Mouse (Mus musculus) liver, adult 2 months (tissue): Measurements from ENCODE around the gene Lrrtm4. TPM values are rescaled to one million over a fixed set of nuclear protein-coding genes. Genes with fewer than 3 reads are reported as not detected.

ENCODE experiments used
- DNase-seq: peaks from one replicate; pipeline ENCODE4 v3.0.0-alpha.2; 2011; ENCODE audit warnings: low read depth, low spot score; ENCODE audit errors: extremely low read depth
- H3K27ac ChIP-seq: fragments of 200-500 bp; replicated peaks from 2 replicates; pipeline ENCODE4 v1.5.1; 2012; ENCODE audit warnings: low read depth, mild to moderate bottlenecking, control low read depth, inconsistent platforms, low read length; ENCODE audit not compliant: insufficient read depth
- H3K27me3 ChIP-seq: fragments of 200-500 bp; 2 replicates; pipeline ENCODE4 v1.6.1; 2012; ENCODE audit warnings: mild to moderate bottlenecking, moderate library complexity, low read length, inconsistent platforms; ENCODE audit not compliant: control insufficient read depth, insufficient read depth
- H3K36me3 ChIP-seq: fragments of 200-500 bp; 2 replicates; pipeline ENCODE4 v1.6.1; 2012; ENCODE audit warnings: low read length, inconsistent platforms; ENCODE audit not compliant: control insufficient read depth, insufficient read depth
- H3K4me1 ChIP-seq: fragments of 200-500 bp; 2 replicates; pipeline ENCODE4 v1.6.1; 2011; ENCODE audit warnings: low read length; ENCODE audit not compliant: control insufficient read depth, insufficient read depth
- H3K4me3 ChIP-seq: fragments of 200-500 bp; 2 replicates; pipeline ENCODE4 v1.5.1; 2011; ENCODE audit warnings: low read depth, mild to moderate bottlenecking, control low read depth, low read length, moderate library complexity; ENCODE audit not compliant: insufficient read depth
- H3K79me2 ChIP-seq: fragments of 200-500 bp; 2 replicates; pipeline ENCODE4 v1.6.1; 2012; ENCODE audit warnings: inconsistent platforms, mild to moderate bottlenecking, low read length, moderate library complexity; ENCODE audit not compliant: control insufficient read depth, insufficient read depth
- H3K9ac ChIP-seq: fragments of 200-500 bp; 2 replicates; pipeline ENCODE4 v1.6.1; 2012; ENCODE audit warnings: low read depth, mild to moderate bottlenecking, control low read depth, inconsistent platforms, low read length
- CTCF ChIP-seq: fragments of 200-500 bp; IDR thresholded peaks from 2 replicates; pipeline ENCODE4 v1.5.1; 2011; ENCODE audit warnings: low read depth, low read length, control low read depth
- POLR2A ChIP-seq: fragments of 200-500 bp; IDR thresholded peaks from 2 replicates; pipeline ENCODE4 v1.6.1; 2011; ENCODE audit warnings: low read length, control low read depth; ENCODE audit not compliant: insufficient read depth; ENCODE audit errors: extremely low read depth
- WGBS: fragments of 180-500 bp; shearing (Covaris S2); methylation state at CpG from one replicate; pipeline ENCODE4 v1.1.7; 2018; 5-methylcytosine and 5-hydroxymethylcytosine counted together
- polyA plus RNA-seq: library from polyadenylated mRNA; depleted of rRNA; stranded (reverse); fragments of >200 nt; gene quantifications from 2 replicates; pipeline ENCODE4 v1.2.3, GENCODE M21; 2012
- total RNA-seq: library from RNA; depleted of rRNA; stranded (reverse); fragments of >200 nt; gene quantifications from 2 replicates; pipeline ENCODE4 v1.2.3, GENCODE M21; 2014

The Lrrtm4 gene
- total and polyA plus RNA-seq, 2 experiments, result not detected

GRCm38 (mm10) chr6:80263972-80264371 lies 245.3 kb downstream of the Lrrtm4 start:
- no peak overlapping the region for H3K4me3 ChIP-seq
- TF ChIP-seq CTCF (no peak), POLR2A (no peak)
- WGBS, result 64% methylated on average over 4 of the region's 4 CpGs
- no peak overlapping the region for H3K27ac ChIP-seq
- H3K27me3 ChIP-seq, result no peaks in the 10 kb centered on the region
- H3K36me3 ChIP-seq, result no peaks in the 10 kb centered on the region
- DNase-seq, result no peak
- H3K79me2 ChIP-seq, result no peaks in the 10 kb centered on the region
- no peaks in the 10 kb centered on the region for H3K4me1 ChIP-seq
- no peak overlapping the region for H3K9ac ChIP-seq

GRCm38 (mm10) chr6:80264584-80264983 lies 245.9 kb downstream of the Lrrtm4 start:
- Histone ChIP-seq H3K4me3 (no peak overlapping the region), H3K27ac (no peak overlapping the region), H3K79me2 (no peaks in the 10 kb centered on the region), H3K27me3 (no peaks in the 10 kb centered on the region), H3K36me3 (no peaks in the 10 kb centered on the region), H3K9ac (no peak overlapping the region), H3K4me1 (no peaks in the 10 kb centered on the region)
- TF ChIP-seq CTCF (no peak), POLR2A (no peak)
- no peak for DNase-seq

GRCm38 (mm10) chr6:80265746-80266145 lies 247.1 kb downstream of the Lrrtm4 start:
- H3K79me2 ChIP-seq, result no peaks in the 10 kb centered on the region

GRCm38 (mm10) chr6:80286968-80287367 lies 268.3 kb downstream of the Lrrtm4 start:
- no peak overlapping the region for H3K9ac ChIP-seq
- no peak for DNase-seq
- 97% methylated on average over 1 of the region's 1 CpGs for WGBS
- H3K36me3 ChIP-seq, result no peaks in the 10 kb centered on the region
- H3K27me3 ChIP-seq, result no peaks in the 10 kb centered on the region
- no peaks in the 10 kb centered on the region for H3K79me2 ChIP-seq
- TF ChIP-seq POLR2A, result no peak
- no peak for TF ChIP-seq CTCF
- no peak overlapping the region for H3K27ac ChIP-seq
- H3K4me1 ChIP-seq, result no peaks in the 10 kb centered on the region
- no peak overlapping the region for H3K4me3 ChIP-seq

More at GRCm38 (mm10) chr6:80265746-80266145, 247.1 kb downstream of the Lrrtm4 start:
- Histone ChIP-seq H3K27ac (no peak overlapping the region), H3K36me3 (no peaks in the 10 kb centered on the region), H3K9ac (no peak overlapping the region), H3K27me3 (no peaks in the 10 kb centered on the region), H3K4me3 (no peak overlapping the region), H3K4me1 (no peaks in the 10 kb centered on the region)
- no peak for DNase-seq
- WGBS, result 20% methylated on average over 3 of the region's 3 CpGs
- TF ChIP-seq POLR2A, result no peak
- no peak for TF ChIP-seq CTCF

- no peak for DNase-seq
- Histone ChIP-seq H3K79me2 (no peaks in the 10 kb centered on the region), H3K4me1 (no peaks in the 10 kb centered on the region), H3K27ac (no peak overlapping the region), H3K9ac (no peak overlapping the region), H3K4me3 (no peak overlapping the region), H3K27me3 (no peaks in the 10 kb centered on the region), H3K36me3 (no peaks in the 10 kb centered on the region)
- TF ChIP-seq CTCF (no peak), POLR2A (no peak)
These were observed 283.2 kb downstream of the Lrrtm4 start for GRCm38 (mm10) chr6:80301871-80302270.

- no peak overlapping the region for H3K27ac ChIP-seq
- WGBS, result 86% methylated on average over 1 of the region's 1 CpGs
- H3K4me1 ChIP-seq, result no peaks in the 10 kb centered on the region
- no peak overlapping the region for H3K9ac ChIP-seq
- H3K36me3 ChIP-seq, result no peaks in the 10 kb centered on the region
- H3K4me3 ChIP-seq, result no peak overlapping the region
- DNase-seq, result no peak
- no peaks in the 10 kb centered on the region for H3K27me3 ChIP-seq
- no peak for TF ChIP-seq POLR2A
- no peaks in the 10 kb centered on the region for H3K79me2 ChIP-seq
These were observed 284.9 kb downstream of the Lrrtm4 start for GRCm38 (mm10) chr6:80303568-80303967.
